34 mouse cellular contexts compared by ENCODE assay signal in the genomic region with DNA sequence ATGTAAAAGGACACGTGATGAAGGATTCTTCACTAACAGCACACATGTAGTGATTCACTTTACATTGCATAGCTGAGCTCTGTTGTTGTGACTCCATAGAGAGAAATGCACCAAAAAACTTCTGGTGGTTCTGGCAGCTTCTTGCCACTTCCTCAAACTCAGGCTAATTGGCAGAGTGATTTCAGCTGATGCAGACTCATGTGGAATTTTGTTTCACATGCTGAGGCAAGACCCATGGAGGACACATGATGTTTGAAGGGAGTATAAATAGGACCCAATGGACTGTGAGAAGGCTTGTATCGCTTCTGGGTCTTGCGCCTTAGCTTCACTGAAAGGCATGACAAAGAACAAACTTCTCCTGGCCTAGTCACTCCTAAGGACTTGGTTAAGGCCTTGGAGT. TPM values are rescaled to one million over a fixed set of nuclear protein-coding genes. Genes with fewer than 3 reads are reported as not detected.
DNase-seq lines count a peak whose midpoint lies in the region; ATAC-seq and TF ChIP-seq lines count a peak whose summit lies in the region.
"Had no signal": no experiment of that assay in that cellular context is flagged by ENCODE, and none has a peak within 500 bp of the region (broad histone marks: within the 10 kb centered on the region; RNA-seq: fewer than 3 reads in every experiment).

No protein-coding gene starts in this region.

- H3K36me3 ChIP-seq in macrophage (ENCODE audit: inconsistent target) = 0 out of 2 replicates have a peak, but pooled peaks cover 4% of the 10 kb centered on the region
- H3K36me3 ChIP-seq in kidney, embryonic 14.5 days (ENCODE audit: control insufficient read depth, insufficient read depth, low read length) = no peaks in the 10 kb centered on the region; the same call in 1 of the 2 replicates
- H3K36me3 ChIP-seq: intestine, embryonic 15.5 days had no signal

- peak overlapping the region; percentile 90 for H3K27ac ChIP-seq in bone marrow macrophage, adult 2 months (ENCODE audit: insufficient read depth, low read depth, low read length)
- H3K27ac ChIP-seq in macrophage = peak overlapping the region; percentile 76
- H3K27ac ChIP-seq in kidney, embryonic 14.5 days (ENCODE audit: low read depth, low read length) = no peak overlapping the region
- H3K27ac ChIP-seq: embryonic facial prominence, embryonic 10.5 days; embryonic facial prominence, embryonic 13.5 days; gastrocnemius, adult 2 months; heart, adult 2 months; heart, embryonic 15.5 days; hindbrain, embryonic 10.5 days; hindbrain, embryonic 13.5 days; intestine, embryonic 15.5 days had no signal

- TF ChIP-seq POLR2A in bone marrow macrophage, adult 2 months (IDR thresholded peaks at IDR 0.05; ENCODE audit: borderline replicate concordance, low read depth, low read length) = no peak

- H3K9ac ChIP-seq in kidney, embryonic 14.5 days (ENCODE audit: low read depth, low read length) = no peak overlapping the region
- H3K9ac ChIP-seq: embryonic facial prominence, embryonic 13.5 days; forebrain, postnatal 0 days; heart, embryonic 12.5 days; heart, embryonic 15.5 days; hindbrain, embryonic 13.5 days; intestine, embryonic 15.5 days had no signal

- H3K4me1 ChIP-seq in bone marrow macrophage, adult 2 months (ENCODE audit: control insufficient read depth, insufficient read depth, low read length) = peaks cover 18% of the 10 kb centered on the region
- H3K4me1 ChIP-seq in kidney, embryonic 14.5 days (ENCODE audit: control insufficient read depth, insufficient read depth, low read length) = no peaks in the 10 kb centered on the region
- H3K4me1 ChIP-seq: embryonic facial prominence, embryonic 10.5 days; embryonic facial prominence, embryonic 13.5 days; heart, embryonic 12.5 days; heart, embryonic 15.5 days; hindbrain, embryonic 10.5 days; hindbrain, embryonic 13.5 days; intestine, embryonic 15.5 days had no signal

- no peak for ATAC-seq in kidney, embryonic 14.5 days (ENCODE audit: low FRiP score, low TSS enrichment)
- ATAC-seq: activated CD4-positive, CD25-positive, alpha-beta regulatory T cell, adult 4 months; forebrain, embryonic 14.5 days; forebrain, postnatal 0 days; hindbrain, embryonic 16.5 days; intestine, embryonic 15.5 days had no signal

- H3K9me3 ChIP-seq in kidney, embryonic 14.5 days (ENCODE audit: control insufficient read depth, low read length) = no peaks in the 10 kb centered on the region
- H3K9me3 ChIP-seq: embryonic facial prominence, embryonic 10.5 days; embryonic facial prominence, embryonic 13.5 days; G1E; heart, embryonic 12.5 days; heart, embryonic 15.5 days; hindbrain, embryonic 10.5 days; hindbrain, embryonic 13.5 days; intestine, embryonic 15.5 days had no signal

- no peak overlapping the region for H3K4me3 ChIP-seq in bone marrow macrophage, adult 2 months (ENCODE audit: insufficient read depth, low read length)
- no peak overlapping the region for H3K4me3 ChIP-seq in macrophage (ENCODE audit: inconsistent target)
- H3K4me3 ChIP-seq in kidney, embryonic 14.5 days (ENCODE audit: low read length) = no peak overlapping the region
- H3K4me3 ChIP-seq: embryonic facial prominence, embryonic 10.5 days; embryonic facial prominence, embryonic 13.5 days; gastrocnemius, adult 2 months; heart, adult 2 months; heart, embryonic 12.5 days; heart, embryonic 15.5 days; hindbrain, embryonic 10.5 days; hindbrain, embryonic 13.5 days; intestine, embryonic 15.5 days had no signal

- 58% methylated on average over 3 of the region's 3 CpGs for WGBS in macrophage (ENCODE audit: missing documents)
- 85% methylated on average over 3 of the region's 3 CpGs for WGBS in kidney, embryonic 14.5 days

- no peaks in the 10 kb centered on the region for H3K27me3 ChIP-seq in kidney, embryonic 14.5 days (ENCODE audit: control insufficient read depth, insufficient read depth, low read length)
- H3K27me3 ChIP-seq: CH12.LX; embryonic facial prominence, embryonic 13.5 days; heart, embryonic 12.5 days; heart, embryonic 15.5 days; hindbrain, embryonic 13.5 days; intestine, embryonic 15.5 days had no signal

- peak; percentile 93 for DNase-seq in heart, adult 11 months
- DNase-seq in heart, adult 8-10 months (ENCODE audit: low spot score) = no peak
- DNase-seq in 416B (ENCODE audit: low read depth) (peak; percentile 52), adipocyte (ENCODE audit: low spot score) (no peak)
- DNase-seq in thymus, postnatal 25 days = no peak
- DNase-seq: adrenal gland, postnatal 10 days; adrenal gland, postnatal 36 days; B cell, adult 2 months; cerebellum, adult 11-12 months; cerebellum, adult 8-10 months; cerebellum, postnatal 10 days; cerebellum, postnatal 36 days; embryo, embryonic 11 days; forebrain, postnatal 0 days; gastrocnemius, adult 2 months; gastrocnemius, postnatal 14 days; heart, adult 2 months; heart, postnatal 10 days; heart, postnatal 36 days had no signal

- H3K79me2 ChIP-seq in macrophage (ENCODE audit: inconsistent target) = peaks cover 59% of the 10 kb centered on the region

- H3K4me2 ChIP-seq in kidney, embryonic 14.5 days (replicated peaks; ENCODE audit: low read depth, low read length) = no peak overlapping the region
- H3K4me2 ChIP-seq: embryonic facial prominence, embryonic 13.5 days; heart, embryonic 12.5 days; heart, embryonic 15.5 days; hindbrain, embryonic 13.5 days; intestine, embryonic 15.5 days had no signal

- TF ChIP-seq CTCF in bone marrow macrophage, adult 2 months (IDR thresholded peaks at IDR 0.05; ENCODE audit: low read depth, low read length) = no peak

RNA-seq across cellular contexts. Expression of gene Ago3, which starts 16.8 kb away (rescaled TPM):
- 10 to 100 TPM; 11.1 to 13.5 (median 12.8) TPM for total RNA-seq in heart, adult 8-10 months (2022)
- 21.9 and 24.4 TPM in 2 replicates for polyA plus RNA-seq in bone marrow macrophage, adult 2 months (2012; ENCODE audit: insufficient read depth, insufficient read length, missing spikeins)
- 100 to 1,000 TPM in 25 of 26 experiments, 10 to 100 TPM in 1; 99.3 to 401 (median 134) TPM for total RNA-seq in macrophage (2018; cell fraction: chromatin; rRNA removed)
- 10 to 100 TPM in 24 of 26 experiments, 1 to 10 TPM in 2; 8.6 to 37.0 (median 20.0) TPM for total RNA-seq in macrophage (2018; cell fraction: cytosol; rRNA removed)
- 100 to 1,000 TPM in 13 of 26 experiments, 10 to 100 TPM in 13; 55.4 to 284 (median 101) TPM for total RNA-seq in macrophage (2018; cell fraction: nucleus; rRNA removed)
- polyA plus RNA-seq in macrophage (2018) = 9.3 to 11.7 TPM (median 9.4 TPM) in 3 replicates
- polyA plus RNA-seq in kidney, embryonic 14.5 days (2014; fragmentation: Nextera tagmentation; extraction: Ambion mirVana) = 13.7 and 15.6 TPM in 2 replicates

RNA-seq across cellular contexts. Expression of gene Ago1, which starts 55.9 kb away (rescaled TPM):
- total RNA-seq in heart, adult 8-10 months (2022) = 10 to 100 TPM; 10.7 to 11.6 (median 11.3) TPM
- 27.3 and 29.1 TPM in 2 replicates for polyA plus RNA-seq in bone marrow macrophage, adult 2 months (2012; ENCODE audit: insufficient read depth, insufficient read length, missing spikeins)
- total RNA-seq in macrophage (2018; cell fraction: chromatin; rRNA removed) = 10 to 100 TPM; 16.2 to 79.8 (median 40.8) TPM
- total RNA-seq in macrophage (2018; cell fraction: cytosol; rRNA removed) = 10 to 100 TPM; 21.3 to 35.5 (median 30.3) TPM
- 10 to 100 TPM; 19.9 to 53.9 (median 31.0) TPM for total RNA-seq in macrophage (2018; cell fraction: nucleus; rRNA removed)
- polyA plus RNA-seq in macrophage (2018) = 20.9 to 22.7 TPM (median 22.2 TPM) in 3 replicates
- polyA plus RNA-seq in kidney, embryonic 14.5 days (2014; fragmentation: Nextera tagmentation; extraction: Ambion mirVana) = 8.0 and 8.4 TPM in 2 replicates

Comparison
In these comparisons a context has a peak if more than half of its experiments do, and no peak if none do; other contexts are left out.
1. DNase-seq: peak in heart, adult 11 months (single experiment) and 416B (single experiment); none in heart, adult 8-10 months (single experiment), adipocyte (single experiment) and thymus, postnatal 25 days (single experiment).